ENCODE assay signal across 8 mouse cellular contexts in genomic region chr1:89457126-89458031, GRCm38 (mm10). TPM values are rescaled to one million over a fixed set of nuclear protein-coding genes. Genes with fewer than 3 reads are reported as not detected.
DNase-seq lines count a peak whose midpoint lies in the region; ATAC-seq and TF ChIP-seq lines count a peak whose summit lies in the region.

No protein-coding gene starts in this region.

- H3K79me2 ChIP-seq in myocyte (ENCODE audit: control insufficient read depth, insufficient read depth): peaks cover 64% of the 10 kb centered on the region

- DNase-seq in kidney, adult 11 months: peak; percentile 63
- DNase-seq in kidney, adult 18-20 months: no peak
- DNase-seq in cerebellum, postnatal 14 days: peak; percentile 47 to 61
- DNase-seq in testis, postnatal 10 days (ENCODE audit: low spot score): no peak
- DNase-seq in gastrocnemius, postnatal 4 days (ENCODE audit: low spot score in 2 of 2): no peak

- 68% methylated on average over 17 of the region's 17 CpGs for WGBS in intestine, embryonic 16.5 days

- H3ac ChIP-seq in myocyte (ENCODE audit: control insufficient read depth, insufficient read length): no peak overlapping the region

- peaks cover 7% of the 10 kb centered on the region; the same call in 1 of the 2 replicates for H3K36me3 ChIP-seq in intestine, embryonic 16.5 days (ENCODE audit: control insufficient read depth, insufficient read depth, low read length)
- no peaks in the 10 kb centered on the region for H3K36me3 ChIP-seq in myocyte (ENCODE audit: control insufficient read depth, insufficient read depth)

- H3K4me1 ChIP-seq in intestine, embryonic 16.5 days (ENCODE audit: control insufficient read depth, insufficient read depth, low read length): peaks cover 41% of the 10 kb centered on the region

- peak overlapping the region; percentile 92; the same call in 1 of the 2 replicates for H3K4me2 ChIP-seq in intestine, embryonic 16.5 days (ENCODE audit: low read depth, low read length)
- peak overlapping the region; percentile 85 for H3K4me2 ChIP-seq in myocyte (ENCODE audit: low read depth)

- no peak for ATAC-seq in intestine, embryonic 16.5 days
- no peak for ATAC-seq in erythroblast, adult 5-6 weeks (replicated peaks; ENCODE audit: low FRiP score, poor library complexity, severe bottlenecking)

- TF ChIP-seq POLR2A in myocyte (IDR thresholded peaks at IDR 0.05; ENCODE audit: insufficient read length, low read depth): no peak

- no peaks in the 10 kb centered on the region for H3K9me3 ChIP-seq in intestine, embryonic 16.5 days (ENCODE audit: control insufficient read depth, low read length)

- no peaks in the 10 kb centered on the region for H3K27me3 ChIP-seq in intestine, embryonic 16.5 days (replicated peaks; ENCODE audit: control insufficient read depth, insufficient read depth, low read length)
- H3K27me3 ChIP-seq in myocyte (ENCODE audit: control insufficient read depth, insufficient read depth, insufficient read length): no peaks in the 10 kb centered on the region

- 0 out of 2 replicates have a peak overlapping the region, but pooled peaks have one; percentile 86 for H3K4me3 ChIP-seq in intestine, embryonic 16.5 days (ENCODE audit: low read length)
- H3K4me3 ChIP-seq in myocyte: peak overlapping the region; percentile 80

- H3K27ac ChIP-seq in intestine, embryonic 16.5 days (ENCODE audit: low read length): no peak overlapping the region

- H3K9ac ChIP-seq in intestine, embryonic 16.5 days (ENCODE audit: low read depth, low read length): 0 out of 2 replicates have a peak overlapping the region, but pooled peaks have one; percentile 84

TF ChIP-seq in myocyte, 11 proteins besides CTCF, POLR2A, EP300 and RAD21:
- TF ChIP-seq POLR2AphosphoS2 (IDR thresholded peaks at IDR 0.05; ENCODE audit: insufficient read length, low read depth): peak; percentile 16
- TF ChIP-seq MYOG (IDR thresholded peaks at IDR 0.05; ENCODE audit: control insufficient read depth in 1 of 3, insufficient read depth in 1 of 3, insufficient read length in 2 of 3, low read depth in 2 of 3): no peak
- TF ChIP-seq CEBPB (IDR thresholded peaks at IDR 0.05; ENCODE audit: insufficient read depth, poor library complexity, severe bottlenecking): peak; percentile 99
- TF ChIP-seq TCF3 (IDR thresholded peaks at IDR 0.05; ENCODE audit: insufficient read length, low read depth): no peak
- peak in 1 of 3 experiments; percentile 38 for TF ChIP-seq MYOD1 (IDR thresholded peaks at IDR 0.05; ENCODE audit: control insufficient read depth in 1 of 3, insufficient read length in 2 of 3, low read depth in 2 of 3)
- no peak for TF ChIP-seq USF1 (IDR thresholded peaks at IDR 0.05; ENCODE audit: low read depth)
- no peak for TF ChIP-seq SRF (IDR thresholded peaks at IDR 0.05; ENCODE audit: control insufficient read depth, insufficient read length, low read depth)

RNA-seq across cellular contexts. Expression of gene Agap1, which starts 2.8 kb away (rescaled TPM):
- polyA plus RNA-seq in intestine, embryonic 16.5 days (2015; fragmentation: Nextera tagmentation; extraction: Ambion mirVana): 4.8 and 5.5 TPM in 2 replicates
- polyA plus RNA-seq in myocyte (2012; fragmentation: generic; extraction: Trizol): 48.9 TPM
- 5.9 and 8.3 TPM in 2 replicates for total RNA-seq in erythroblast, adult 5-6 weeks (2015; ENCODE audit: low replicate concordance)
- total RNA-seq in erythroblast, adult 5-6 weeks (2017; ENCODE audit: low replicate concordance): 4.9 and 6.0 TPM in 2 replicates
- total RNA-seq in gastrocnemius, postnatal 4 days (2021): 10 to 100 TPM; 83.4 to 86.1 TPM

Comparison
In these comparisons a context has a peak if more than half of its experiments do, and no peak if none do; other contexts are left out.
1. DNase-seq: peak in kidney, adult 11 months (single experiment) and cerebellum, postnatal 14 days (2 of 2); none in kidney, adult 18-20 months (single experiment), testis, postnatal 10 days (single experiment) and gastrocnemius, postnatal 4 days (0 of 2).
2. RNA of gene Agap1, which starts 2.8 kb away (total RNA-seq): 83.4 to 86.1 TPM in gastrocnemius, postnatal 4 days; 4.9 to 8.3 TPM in erythroblast, adult 5-6 weeks; every median in the first group is over 4 times any median in the second.